Mouse (Mus musculus): ENCODE results near the gene CN725425.

DNA sequence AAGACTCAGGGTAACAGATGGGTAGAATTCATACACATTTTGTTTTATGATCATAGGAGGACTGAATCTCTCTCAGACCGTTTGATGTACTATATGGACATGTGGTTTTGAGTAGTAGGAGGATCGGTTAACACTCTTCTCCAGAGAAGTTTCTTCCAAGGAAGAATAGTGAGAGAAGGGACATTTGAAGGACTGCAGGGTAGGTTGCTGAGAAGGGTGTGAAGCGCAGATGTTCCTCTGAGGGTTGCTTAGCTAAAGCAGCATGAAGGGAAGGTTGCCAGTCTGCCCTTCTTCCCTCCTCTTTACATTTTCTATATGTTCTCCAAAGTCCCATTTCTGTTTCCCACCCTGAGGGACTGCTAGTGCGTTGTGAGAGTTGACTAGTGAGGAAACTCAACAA lies 28.0 kb upstream of the CN725425 start:
- TF ChIP-seq CTCF (IDR thresholded peaks at IDR 0.05; ENCODE audit: borderline replicate concordance, insufficient read depth, low read depth, low read length) (no peak), POLR2A (IDR thresholded peaks at IDR 0.05; ENCODE audit: borderline replicate concordance, insufficient read depth, low read length) (no peak)
